ENCODE assay signal across 8 mouse cellular contexts in the genomic region with DNA sequence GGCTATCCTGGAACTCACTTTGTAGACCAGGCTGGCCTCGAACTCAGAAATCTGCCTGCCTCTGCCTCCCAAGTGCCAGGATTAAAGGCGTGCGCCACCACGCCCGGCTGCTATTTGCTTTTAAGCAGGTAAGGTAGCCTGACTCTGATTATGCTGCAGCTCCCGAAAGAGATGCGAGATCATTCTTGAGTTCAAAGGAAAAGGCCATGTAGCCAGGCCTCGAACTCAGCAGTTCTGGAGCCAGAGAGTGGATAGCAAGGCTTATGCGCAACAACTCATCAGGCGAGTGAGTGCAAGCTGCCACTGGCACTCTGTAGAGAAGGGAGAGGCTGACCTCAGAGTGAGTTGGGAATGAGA. TPM values are rescaled to one million over a fixed set of nuclear protein-coding genes. Genes with fewer than 3 reads are reported as not detected.
A peak's percentile ranks its signal among the peaks of the same experiment; 100 is the strongest.
DNase-seq lines count a peak whose midpoint lies in the region; ATAC-seq and TF ChIP-seq lines count a peak whose summit lies in the region.

No protein-coding gene starts in this region.

- TF ChIP-seq CTCF in kidney, postnatal 0 days (IDR thresholded peaks at IDR 0.05; ENCODE audit: low read depth), result no peak

- H3K27ac ChIP-seq in kidney, postnatal 0 days, result peak overlapping the region; percentile 77
- 0 out of 2 replicates have a peak overlapping the region, but pooled peaks have one; percentile 30 for H3K27ac ChIP-seq in embryonic facial prominence, embryonic 12.5 days
- no peak overlapping the region for H3K27ac ChIP-seq in intestine, embryonic 14.5 days (ENCODE audit: low read depth)
- H3K27ac ChIP-seq in neural tube, embryonic 12.5 days, result 0 out of 2 replicates have a peak overlapping the region, but pooled peaks have one; percentile 38

- ATAC-seq in kidney, postnatal 0 days (replicated peaks; ENCODE audit: low FRiP score, low read depth), result no peak
- ATAC-seq in embryonic facial prominence, embryonic 12.5 days (ENCODE audit: insufficient number of reproducible peaks, insufficient read depth, low FRiP score, low TSS enrichment), result no peak
- ATAC-seq in intestine, embryonic 14.5 days (replicated peaks; ENCODE audit: low FRiP score, low TSS enrichment, low read depth), result no peak
- no peak for ATAC-seq in neural tube, embryonic 12.5 days (ENCODE audit: low FRiP score, low read depth)

- H3K9me3 ChIP-seq in kidney, postnatal 0 days (replicated peaks; ENCODE audit: low read length), result no peaks in the 10 kb centered on the region
- H3K9me3 ChIP-seq in embryonic facial prominence, embryonic 12.5 days, result no peaks in the 10 kb centered on the region
- no peaks in the 10 kb centered on the region for H3K9me3 ChIP-seq in intestine, embryonic 14.5 days (ENCODE audit: control insufficient read depth, low read length)
- no peaks in the 10 kb centered on the region for H3K9me3 ChIP-seq in neural tube, embryonic 12.5 days

- DNase-seq in kidney, postnatal 0 days (ENCODE audit: low spot score), result no peak
- no peak for DNase-seq in kidney, postnatal 25 days
- DNase-seq in intestine, embryonic 14.5 days (ENCODE audit: low spot score), result no peak
- DNase-seq in layer of hippocampus, adult 8-10 months (ENCODE audit: low spot score in 2 of 2), result no peak
- DNase-seq in frontal cortex, postnatal 36 days (ENCODE audit: low spot score in 2 of 2), result no peak
- DNase-seq in left cerebral cortex, adult 18-20 months (ENCODE audit: low spot score in 2 of 2), result no peak

- H3K36me3 ChIP-seq in kidney, postnatal 0 days (ENCODE audit: insufficient read depth, low read length), result 0 out of 2 replicates have a peak, but pooled peaks cover 8% of the 10 kb centered on the region
- 0 out of 2 replicates have a peak, but pooled peaks cover 6% of the 10 kb centered on the region for H3K36me3 ChIP-seq in embryonic facial prominence, embryonic 12.5 days
- peaks cover 7% of the 10 kb centered on the region for H3K36me3 ChIP-seq in intestine, embryonic 14.5 days (ENCODE audit: control insufficient read depth, insufficient read depth, low read length)
- peaks cover 4% of the 10 kb centered on the region; the same call in 1 of the 2 replicates for H3K36me3 ChIP-seq in neural tube, embryonic 12.5 days

- peak overlapping the region; percentile 65 for H3K4me3 ChIP-seq in kidney, postnatal 0 days (replicated peaks; ENCODE audit: low read depth, low read length)
- H3K4me3 ChIP-seq in embryonic facial prominence, embryonic 12.5 days, result peak overlapping the region; percentile 66
- peak overlapping the region; percentile 78; the same call in 1 of the 2 replicates for H3K4me3 ChIP-seq in intestine, embryonic 14.5 days (ENCODE audit: low read depth, low read length)
- peak overlapping the region; percentile 60; the same call in 1 of the 2 replicates for H3K4me3 ChIP-seq in neural tube, embryonic 12.5 days

- peak overlapping the region; percentile 59 for H3K4me2 ChIP-seq in kidney, postnatal 0 days (ENCODE audit: low read length)
- peak overlapping the region; percentile 69 for H3K4me2 ChIP-seq in embryonic facial prominence, embryonic 12.5 days (replicated peaks)
- peak overlapping the region; percentile 61 for H3K4me2 ChIP-seq in intestine, embryonic 14.5 days (ENCODE audit: low read length)
- peak overlapping the region; percentile 76 for H3K4me2 ChIP-seq in neural tube, embryonic 12.5 days (replicated peaks)

- peaks cover 17% of the 10 kb centered on the region for H3K4me1 ChIP-seq in kidney, postnatal 0 days (replicated peaks; ENCODE audit: insufficient read depth, low read length)
- H3K4me1 ChIP-seq in embryonic facial prominence, embryonic 12.5 days, result peaks cover 25% of the 10 kb centered on the region; the same call in 1 of the 2 replicates
- H3K4me1 ChIP-seq in intestine, embryonic 14.5 days (replicated peaks; ENCODE audit: control insufficient read depth, insufficient read depth, low read length), result peaks cover 17% of the 10 kb centered on the region
- H3K4me1 ChIP-seq in neural tube, embryonic 12.5 days, result peaks cover 37% of the 10 kb centered on the region

- 81% methylated on average over 10 of the region's 10 CpGs for WGBS in kidney, postnatal 0 days
- 84% methylated on average over 10 of the region's 10 CpGs for WGBS in embryonic facial prominence, embryonic 12.5 days
- WGBS in intestine, embryonic 14.5 days, result 81% methylated on average over 10 of the region's 10 CpGs
- WGBS in neural tube, embryonic 12.5 days, result 85% methylated on average over 10 of the region's 10 CpGs

- H3K27me3 ChIP-seq in kidney, postnatal 0 days (ENCODE audit: insufficient read depth, low read length), result no peaks in the 10 kb centered on the region
- peaks cover 36% of the 10 kb centered on the region for H3K27me3 ChIP-seq in embryonic facial prominence, embryonic 12.5 days
- H3K27me3 ChIP-seq in intestine, embryonic 14.5 days (replicated peaks; ENCODE audit: control insufficient read depth, insufficient read depth, low read length), result peaks cover 24% of the 10 kb centered on the region
- H3K27me3 ChIP-seq in neural tube, embryonic 12.5 days (replicated peaks), result peaks cover 29% of the 10 kb centered on the region

- 0 out of 2 replicates have a peak overlapping the region, but pooled peaks have one; percentile 14 for H3K9ac ChIP-seq in kidney, postnatal 0 days (ENCODE audit: low read depth, low read length)
- no peak overlapping the region for H3K9ac ChIP-seq in embryonic facial prominence, embryonic 12.5 days
- peak overlapping the region; percentile 2; the same call in 1 of the 2 replicates for H3K9ac ChIP-seq in intestine, embryonic 14.5 days (ENCODE audit: low read length)
- no peak overlapping the region; the same call in 1 of the 2 replicates for H3K9ac ChIP-seq in neural tube, embryonic 12.5 days

RNA-seq across cellular contexts. Expression of a gene that starts 0.7 kb away (rescaled TPM):
- 153 and 154 TPM in 2 replicates for polyA plus RNA-seq in kidney, postnatal 0 days (2015; fragmentation: Nextera tagmentation; extraction: Ambion mirVana)
- polyA plus RNA-seq in embryonic facial prominence, embryonic 12.5 days (2016; fragmentation: Nextera tagmentation; extraction: Ambion mirVana), result 118 and 120 TPM in 2 replicates
- 177 and 187 TPM in 2 replicates for polyA plus RNA-seq in intestine, embryonic 14.5 days (2014; fragmentation: Nextera tagmentation; extraction: Ambion mirVana)
- polyA plus RNA-seq in neural tube, embryonic 12.5 days (2016; fragmentation: Nextera tagmentation; extraction: Ambion mirVana), result 125 and 133 TPM in 2 replicates
- 10 to 100 TPM; 46.4 to 61.2 (median 57.8) TPM for total RNA-seq in layer of hippocampus, adult 8-10 months (2022)
- 10 to 100 TPM; 47.2 to 53.9 TPM for total RNA-seq in left cerebral cortex, adult 18-20 months (2021)

RNA-seq across cellular contexts. Expression of a gene that starts 1.7 kb away (rescaled TPM):
- polyA plus RNA-seq in kidney, postnatal 0 days (2015; fragmentation: Nextera tagmentation; extraction: Ambion mirVana), result 2.9 and 3.9 TPM in 2 replicates
- polyA plus RNA-seq in embryonic facial prominence, embryonic 12.5 days (2016; fragmentation: Nextera tagmentation; extraction: Ambion mirVana), result 1.2 and 1.7 TPM in 2 replicates
- polyA plus RNA-seq in intestine, embryonic 14.5 days (2014; fragmentation: Nextera tagmentation; extraction: Ambion mirVana), result 4.0 and 4.7 TPM in 2 replicates
- 1.6 and 2.6 TPM in 2 replicates for polyA plus RNA-seq in neural tube, embryonic 12.5 days (2016; fragmentation: Nextera tagmentation; extraction: Ambion mirVana)
- 10 to 100 TPM; 15.1 to 18.5 (median 18.1) TPM for total RNA-seq in layer of hippocampus, adult 8-10 months (2022)
- total RNA-seq in left cerebral cortex, adult 18-20 months (2021), result 10 to 100 TPM in 1 of 2 experiments, 1 to 10 TPM in 1; 9.6 to 12.2 TPM

RNA-seq across cellular contexts. Expression of a gene that starts 31.4 kb away (rescaled TPM):
- polyA plus RNA-seq in kidney, postnatal 0 days (2015; fragmentation: Nextera tagmentation; extraction: Ambion mirVana), result 42.3 and 45.7 TPM in 2 replicates
- 58.8 and 59.8 TPM in 2 replicates for polyA plus RNA-seq in embryonic facial prominence, embryonic 12.5 days (2016; fragmentation: Nextera tagmentation; extraction: Ambion mirVana)
- polyA plus RNA-seq in intestine, embryonic 14.5 days (2014; fragmentation: Nextera tagmentation; extraction: Ambion mirVana), result 21.9 and 23.4 TPM in 2 replicates
- polyA plus RNA-seq in neural tube, embryonic 12.5 days (2016; fragmentation: Nextera tagmentation; extraction: Ambion mirVana), result 41.2 and 42.7 TPM in 2 replicates
- 1 to 10 TPM; 2.0 to 4.6 (median 3.0) TPM for total RNA-seq in layer of hippocampus, adult 8-10 months (2022)
- 1 to 10 TPM; 2.2 to 2.9 TPM for total RNA-seq in left cerebral cortex, adult 18-20 months (2021)

Comparison
In these comparisons a context has a peak if more than half of its experiments do, and no peak if none do; other contexts are left out.
1. H3K9ac ChIP-seq: peak in kidney, postnatal 0 days (single experiment) and intestine, embryonic 14.5 days (single experiment); none in embryonic facial prominence, embryonic 12.5 days (single experiment) and neural tube, embryonic 12.5 days (single experiment).
2. Peak in every context shown above with its lines, with median percentiles within 50 percentile points of each other: H3K4me2 ChIP-seq and H3K4me3 ChIP-seq.